Mouse (Mus musculus) spleen, postnatal 0 days (tissue): ENCODE results near the gene Cdv3. TPM values are rescaled to one million over a fixed set of nuclear protein-coding genes. Genes with fewer than 3 reads are reported as not detected.

Experiments used
- polyA plus RNA-seq: library from polyadenylated mRNA; unstranded; fragments of >200 nt; fragmentation: Nextera tagmentation; extraction: Ambion mirVana; gene quantifications from 2 replicates; pipeline ENCODE4 v1.2.1, GENCODE M21; 2015

Cdv3 gene
- polyA plus RNA-seq = 50.6 and 52.4 TPM in 2 replicates

GRCm38 (mm10) chr9:103365290-103366247 is at the start of gene Cdv3:
Cdv3 (minus strand) TSS chr9:103365840.

GRCm38 (mm10) chr9:103304927-103305326 is 60.7 kb downstream of the Cdv3 start, which contains the start of the genes 1300017J02Rik and Topbp1:
1300017J02Rik (minus strand) TSS chr9:103305082.
Topbp1 (plus strand) TSS chr9:103305215.

Other genes starting within 250 kb of the Cdv3 start
- 16.0 and 19.0 TPM in 2 replicates for gene Srprb, start 163.7 kb downstream of the Cdv3 start, polyA plus RNA-seq
- 2.2 and 4.3 TPM in 2 replicates for gene Gm20425, start 135.5 kb downstream of the Cdv3 start, polyA plus RNA-seq
- gene Trf, start 135.4 kb downstream of the Cdv3 start, polyA plus RNA-seq = 56.6 and 76.2 TPM in 2 replicates
- gene 1300017J02Rik, start 60.8 kb downstream of the Cdv3 start, polyA plus RNA-seq = 30.8 and 34.0 TPM in 2 replicates
- gene Topbp1, start 60.6 kb downstream of the Cdv3 start, polyA plus RNA-seq = 54.5 and 60.3 TPM in 2 replicates
- 5.0 and 8.2 TPM in 2 replicates for gene Bfsp2, start 114.6 kb upstream of the Cdv3 start, polyA plus RNA-seq